Mouse (Mus musculus): ENCODE data around the gene Dydc2. TPM values are rescaled to one million over a fixed set of nuclear protein-coding genes. Genes with fewer than 3 reads are reported as not detected.
A peak's percentile ranks its signal among the peaks of the same experiment; 100 is the strongest.

The Dydc2 gene
- polyA plus RNA-seq, 1 experiment from 2014 or later: 0.44 TPM

GRCm38 (mm10) chr14:41030989-41031513 is 38.0 kb downstream of the Dydc2 start:
- H3K36me3 ChIP-seq: no peaks in the 10 kb centered on the region
- no peaks in the 10 kb centered on the region for H3K9me3 ChIP-seq
- H3K4me3 ChIP-seq: no peak overlapping the region
- H3K27me3 ChIP-seq (ENCODE audit: insufficient read depth, poor library complexity, severe bottlenecking): no peaks in the 10 kb centered on the region
- no peak for DNase-seq (ENCODE audit: low spot score)
- H3K4me1 ChIP-seq: 0 out of 2 replicates have a peak, but pooled peaks cover 12% of the 10 kb centered on the region
- WGBS: 84% methylated on average over 6 of the region's 6 CpGs
- H3K27ac ChIP-seq: no peak overlapping the region

GRCm38 (mm10) chr14:41029303-41029702 is 39.7 kb downstream of the Dydc2 start:
- Histone ChIP-seq H3K4me1 (peaks cover 25% of the 10 kb centered on the region), H3K27me3 (ENCODE audit: insufficient read depth, poor library complexity, severe bottlenecking) (no peaks in the 10 kb centered on the region), H3K4me3 (no peak overlapping the region), H3K36me3 (no peaks in the 10 kb centered on the region), H3K27ac (no peak overlapping the region), H3K9me3 (no peaks in the 10 kb centered on the region)
- 74% methylated on average over 4 of the region's 4 CpGs for WGBS
- no peak for DNase-seq (ENCODE audit: low spot score)

- H3K27ac ChIP-seq: peak overlapping the region; percentile 73
Observed at GRCm38 (mm10) chr14:41025594-41026284, 43.3 kb downstream of the Dydc2 start.

GRCm38 (mm10) chr14:41025087-41025486 is 43.9 kb downstream of the Dydc2 start:
- peak overlapping the region; percentile 73; the same call in 1 of the 2 replicates for H3K27ac ChIP-seq
- no peak for DNase-seq (ENCODE audit: low spot score)
- H3K4me1 ChIP-seq: peaks cover 25% of the 10 kb centered on the region
- no peaks in the 10 kb centered on the region for H3K9me3 ChIP-seq
- no peak overlapping the region for H3K4me3 ChIP-seq
- no peaks in the 10 kb centered on the region for H3K36me3 ChIP-seq
- H3K27me3 ChIP-seq (ENCODE audit: insufficient read depth, poor library complexity, severe bottlenecking): no peaks in the 10 kb centered on the region
- 62% methylated on average over 2 of the region's 2 CpGs for WGBS

More at GRCm38 (mm10) chr14:41025594-41026284, 43.3 kb downstream of the Dydc2 start:
- 0 out of 2 replicates have a peak overlapping the region, but pooled peaks have one; percentile 8 for H3K4me3 ChIP-seq
- no peaks in the 10 kb centered on the region for H3K9me3 ChIP-seq
- H3K27me3 ChIP-seq (ENCODE audit: insufficient read depth, poor library complexity, severe bottlenecking): no peaks in the 10 kb centered on the region
- 35% methylated on average over 7 of the region's 7 CpGs for WGBS
- H3K4me1 ChIP-seq: peaks cover 25% of the 10 kb centered on the region
- no peak for DNase-seq (ENCODE audit: low spot score)
- no peaks in the 10 kb centered on the region for H3K36me3 ChIP-seq

- Histone ChIP-seq H3K27me3 (ENCODE audit: insufficient read depth, poor library complexity, severe bottlenecking) (no peaks in the 10 kb centered on the region), H3K27ac (no peak overlapping the region), H3K4me3 (no peak overlapping the region), H3K4me1 (peaks cover 26% of the 10 kb centered on the region), H3K36me3 (no peaks in the 10 kb centered on the region), H3K9me3 (no peaks in the 10 kb centered on the region)
- DNase-seq (ENCODE audit: low spot score): no peak
- 88% methylated on average over 3 of the region's 3 CpGs for WGBS
Observed at GRCm38 (mm10) chr14:41021246-41021645, 47.8 kb downstream of the Dydc2 start.

- WGBS: 18% methylated on average over 5 of the region's 5 CpGs
- Histone ChIP-seq H3K4me1 (peaks cover 28% of the 10 kb centered on the region), H3K9me3 (no peaks in the 10 kb centered on the region), H3K27ac (peak overlapping the region; percentile 81), H3K27me3 (ENCODE audit: insufficient read depth, poor library complexity, severe bottlenecking) (no peaks in the 10 kb centered on the region), H3K36me3 (no peaks in the 10 kb centered on the region), H3K4me3 (peak overlapping the region; percentile 33)
- no peak for DNase-seq (ENCODE audit: low spot score)
Observed at GRCm38 (mm10) chr14:41017460-41017859, 51.5 kb downstream of the Dydc2 start.

GRCm38 (mm10) chr14:41014701-41015240 is 54.2 kb downstream of the Dydc2 start:
- 59% methylated on average over 5 of the region's 5 CpGs for WGBS
- Histone ChIP-seq H3K27ac (no peak overlapping the region), H3K4me3 (no peak overlapping the region), H3K4me1 (peaks cover 39% of the 10 kb centered on the region), H3K36me3 (no peaks in the 10 kb centered on the region), H3K9me3 (no peaks in the 10 kb centered on the region), H3K27me3 (ENCODE audit: insufficient read depth, poor library complexity, severe bottlenecking) (no peaks in the 10 kb centered on the region)
- DNase-seq (ENCODE audit: low spot score): no peak

GRCm38 (mm10) chr14:41013630-41014613 is 55.1 kb downstream of the Dydc2 start, which contains the start of gene Fam213a:
Fam213a (minus strand) TSS chr14:41013788.
- Histone ChIP-seq H3K4me3 (peak within 1 kb of the TSS; percentile 70), H3K4me1 (peaks cover 39% of the 10 kb centered on the region), H3K9me3 (no peaks in the 10 kb centered on the region), H3K27ac (peak within 1 kb of the TSS; percentile 89), H3K36me3 (no peaks in the 10 kb centered on the region), H3K27me3 (ENCODE audit: insufficient read depth, poor library complexity, severe bottlenecking) (no peaks in the 10 kb centered on the region)
- 5% methylated on average over 32 of the region's 32 CpGs for WGBS
- DNase-seq (ENCODE audit: low spot score): peak; percentile 96

- no peaks in the 10 kb centered on the region for H3K36me3 ChIP-seq
- WGBS: 20% methylated on average over 9 of the region's 9 CpGs
- no peaks in the 10 kb centered on the region for H3K9me3 ChIP-seq
- H3K27me3 ChIP-seq (ENCODE audit: insufficient read depth, poor library complexity, severe bottlenecking): no peaks in the 10 kb centered on the region
- peak; percentile 72 for DNase-seq (ENCODE audit: low spot score)
- peak overlapping the region; percentile 89 for H3K27ac ChIP-seq
- H3K4me1 ChIP-seq: peaks cover 46% of the 10 kb centered on the region
- H3K4me3 ChIP-seq: peak overlapping the region; percentile 70
Observed at GRCm38 (mm10) chr14:41013143-41013542, 55.9 kb downstream of the Dydc2 start.

- Histone ChIP-seq H3K36me3 (no peaks in the 10 kb centered on the region), H3K27me3 (ENCODE audit: insufficient read depth, poor library complexity, severe bottlenecking) (no peaks in the 10 kb centered on the region), H3K27ac (no peak overlapping the region), H3K4me1 (peaks cover 52% of the 10 kb centered on the region), H3K4me3 (no peak overlapping the region), H3K9me3 (no peaks in the 10 kb centered on the region)
- 80% methylated on average over 3 of the region's 3 CpGs for WGBS
- peak; percentile 24 for DNase-seq (ENCODE audit: low spot score)
Observed at GRCm38 (mm10) chr14:41011916-41012315, 57.1 kb downstream of the Dydc2 start.

GRCm38 (mm10) chr14:41008138-41008537 is 60.9 kb downstream of the Dydc2 start:
- Histone ChIP-seq H3K27ac (peak overlapping the region; percentile 72), H3K4me3 (no peak overlapping the region), H3K36me3 (no peaks in the 10 kb centered on the region), H3K27me3 (ENCODE audit: insufficient read depth, poor library complexity, severe bottlenecking) (no peaks in the 10 kb centered on the region), H3K4me1 (peaks cover 52% of the 10 kb centered on the region), H3K9me3 (no peaks in the 10 kb centered on the region)
- WGBS: 50% methylated on average over 2 of the region's 2 CpGs
- no peak for DNase-seq (ENCODE audit: low spot score)

- Histone ChIP-seq H3K4me3 (no peak overlapping the region), H3K27ac (peak overlapping the region; percentile 72), H3K9me3 (no peaks in the 10 kb centered on the region), H3K27me3 (ENCODE audit: insufficient read depth, poor library complexity, severe bottlenecking) (no peaks in the 10 kb centered on the region), H3K36me3 (no peaks in the 10 kb centered on the region), H3K4me1 (peaks cover 50% of the 10 kb centered on the region)
- DNase-seq (ENCODE audit: low spot score): peak; percentile 78
- WGBS: 11% methylated on average over 5 of the region's 5 CpGs
Observed at GRCm38 (mm10) chr14:41007641-41008040, 61.4 kb downstream of the Dydc2 start.
